In genomic region chr7:45814841-45815240, GRCm38 (mm10) we compare ENCODE assay signal across 7 mouse cellular contexts. TPM values are rescaled to one million over a fixed set of nuclear protein-coding genes. Genes with fewer than 3 reads are reported as not detected.
DNase-seq lines count a peak whose midpoint lies in the region; ATAC-seq and TF ChIP-seq lines count a peak whose summit lies in the region.

No protein-coding gene starts in this region.

- H3K36me3 ChIP-seq in kidney, postnatal 0 days (ENCODE audit: insufficient read depth, low read length), result peaks cover 25% of the 10 kb centered on the region
- H3K36me3 ChIP-seq in embryonic facial prominence, embryonic 14.5 days (ENCODE audit: control insufficient read depth, insufficient read depth, low read length), result peaks cover 30% of the 10 kb centered on the region
- H3K36me3 ChIP-seq in hindbrain, postnatal 0 days (ENCODE audit: insufficient read depth, low read length), result peaks cover 27% of the 10 kb centered on the region
- peaks cover 28% of the 10 kb centered on the region for H3K36me3 ChIP-seq in midbrain, postnatal 0 days (ENCODE audit: insufficient read depth, low read length)

- 0 out of 2 replicates have a peak overlapping the region, but pooled peaks have one; percentile 13 for H3K4me3 ChIP-seq in kidney, postnatal 0 days (replicated peaks; ENCODE audit: low read depth, low read length)
- H3K4me3 ChIP-seq in embryonic facial prominence, embryonic 14.5 days (ENCODE audit: low read depth, low read length), result peak overlapping the region; percentile 33
- H3K4me3 ChIP-seq in hindbrain, postnatal 0 days (ENCODE audit: low read length), result peak overlapping the region; percentile 72
- peak overlapping the region; percentile 31 for H3K4me3 ChIP-seq in midbrain, postnatal 0 days (ENCODE audit: low read depth, low read length)

- 1% methylated on average over 5 of the region's 5 CpGs for WGBS in kidney, postnatal 0 days
- WGBS in embryonic facial prominence, embryonic 14.5 days, result 4% methylated on average over 5 of the region's 5 CpGs
- 2% methylated on average over 5 of the region's 5 CpGs for WGBS in hindbrain, postnatal 0 days
- 2% methylated on average over 5 of the region's 5 CpGs for WGBS in midbrain, postnatal 0 days

- no peak for DNase-seq in kidney, postnatal 0 days (ENCODE audit: low spot score)
- DNase-seq in kidney, postnatal 4 days, result no peak
- no peak for DNase-seq in embryonic facial prominence, embryonic 14.5 days (ENCODE audit: low spot score)
- no peak for DNase-seq in hindbrain, postnatal 0 days (ENCODE audit: low spot score)
- DNase-seq in midbrain, postnatal 0 days (ENCODE audit: low spot score), result no peak
- no peak for DNase-seq in left cerebral cortex, adult 18-20 months (ENCODE audit: low spot score in 2 of 2)
- DNase-seq in B cell, adult 2 months, result no peak

- peak overlapping the region; percentile 52 for H3K4me2 ChIP-seq in kidney, postnatal 0 days (ENCODE audit: low read length)
- peak overlapping the region; percentile 70 for H3K4me2 ChIP-seq in embryonic facial prominence, embryonic 14.5 days (ENCODE audit: low read depth, low read length)
- peak overlapping the region; percentile 61 for H3K4me2 ChIP-seq in hindbrain, postnatal 0 days (ENCODE audit: low read depth, low read length)
- peak overlapping the region; percentile 50 for H3K4me2 ChIP-seq in midbrain, postnatal 0 days (ENCODE audit: low read depth, low read length, poor library complexity, severe bottlenecking)

- peaks cover 9% of the 10 kb centered on the region for H3K4me1 ChIP-seq in kidney, postnatal 0 days (replicated peaks; ENCODE audit: insufficient read depth, low read length)
- H3K4me1 ChIP-seq in embryonic facial prominence, embryonic 14.5 days (ENCODE audit: control insufficient read depth, insufficient read depth, low read length), result peaks cover 13% of the 10 kb centered on the region
- peaks cover 24% of the 10 kb centered on the region for H3K4me1 ChIP-seq in hindbrain, postnatal 0 days (ENCODE audit: insufficient read depth, low read length)
- peaks cover 13% of the 10 kb centered on the region for H3K4me1 ChIP-seq in midbrain, postnatal 0 days (ENCODE audit: insufficient read depth, low read length)

- ATAC-seq in kidney, postnatal 0 days (replicated peaks; ENCODE audit: low FRiP score, low read depth), result no peak
- ATAC-seq in embryonic facial prominence, embryonic 14.5 days (ENCODE audit: low read depth), result no peak
- no peak for ATAC-seq in hindbrain, postnatal 0 days
- no peak for ATAC-seq in midbrain, postnatal 0 days (ENCODE audit: low FRiP score)

- H3K9ac ChIP-seq in kidney, postnatal 0 days (ENCODE audit: low read depth, low read length), result no peak overlapping the region
- no peak overlapping the region for H3K9ac ChIP-seq in embryonic facial prominence, embryonic 14.5 days (ENCODE audit: low read depth, low read length)
- no peak overlapping the region; the same call in 1 of the 2 replicates for H3K9ac ChIP-seq in hindbrain, postnatal 0 days (replicated peaks; ENCODE audit: low read length)
- H3K9ac ChIP-seq in midbrain, postnatal 0 days (replicated peaks; ENCODE audit: low read length, poor library complexity, severe bottlenecking), result no peak overlapping the region

- no peak overlapping the region for H3K27ac ChIP-seq in kidney, postnatal 0 days
- H3K27ac ChIP-seq in embryonic facial prominence, embryonic 14.5 days (replicated peaks; ENCODE audit: low read depth, low read length), result peak overlapping the region; percentile 54; the same call in 1 of the 2 replicates
- peak overlapping the region; percentile 62 for H3K27ac ChIP-seq in hindbrain, postnatal 0 days
- H3K27ac ChIP-seq in midbrain, postnatal 0 days (ENCODE audit: low read depth, low read length), result peak overlapping the region; percentile 64

- no peaks in the 10 kb centered on the region for H3K27me3 ChIP-seq in kidney, postnatal 0 days (ENCODE audit: insufficient read depth, low read length)
- no peaks in the 10 kb centered on the region for H3K27me3 ChIP-seq in embryonic facial prominence, embryonic 14.5 days (replicated peaks; ENCODE audit: control insufficient read depth, insufficient read depth, low read length)
- H3K27me3 ChIP-seq in hindbrain, postnatal 0 days (ENCODE audit: insufficient read depth, low read length), result no peaks in the 10 kb centered on the region
- no peaks in the 10 kb centered on the region for H3K27me3 ChIP-seq in midbrain, postnatal 0 days (ENCODE audit: insufficient read depth, low read length)

- no peak for TF ChIP-seq CTCF in kidney, postnatal 0 days (IDR thresholded peaks at IDR 0.05; ENCODE audit: low read depth)
- no peak for TF ChIP-seq CTCF in hindbrain, postnatal 0 days (IDR thresholded peaks at IDR 0.05; ENCODE audit: low read depth)
- no peak for TF ChIP-seq CTCF in midbrain, postnatal 0 days (IDR thresholded peaks at IDR 0.05)

- H3K9me3 ChIP-seq in kidney, postnatal 0 days (replicated peaks; ENCODE audit: low read length), result no peaks in the 10 kb centered on the region
- H3K9me3 ChIP-seq in embryonic facial prominence, embryonic 14.5 days (ENCODE audit: control insufficient read depth, low read length), result no peaks in the 10 kb centered on the region
- H3K9me3 ChIP-seq in hindbrain, postnatal 0 days (ENCODE audit: low read length), result no peaks in the 10 kb centered on the region
- no peaks in the 10 kb centered on the region for H3K9me3 ChIP-seq in midbrain, postnatal 0 days (ENCODE audit: low read length)

RNA-seq across cellular contexts. Expression of gene Cyth2, which starts 0.5 kb away (rescaled TPM):
- polyA plus RNA-seq in kidney, postnatal 0 days (2015; fragmentation: Nextera tagmentation; extraction: Ambion mirVana), result 99.2 and 105 TPM in 2 replicates
- polyA plus RNA-seq in embryonic facial prominence, embryonic 14.5 days (2014; fragmentation: Nextera tagmentation; extraction: Ambion mirVana), result 96.4 and 106 TPM in 2 replicates
- total RNA-seq in hindbrain, postnatal 0 days (2014; rRNA removed), result 176 and 221 TPM in 2 replicates
- polyA plus RNA-seq in hindbrain, postnatal 0 days (2015; fragmentation: Nextera tagmentation; extraction: Ambion mirVana), result 209 and 216 TPM in 2 replicates
- total RNA-seq in midbrain, postnatal 0 days (2014; rRNA removed), result 210 and 223 TPM in 2 replicates
- polyA plus RNA-seq in midbrain, postnatal 0 days (2015; fragmentation: Nextera tagmentation; extraction: Ambion mirVana), result 219 and 236 TPM in 2 replicates
- 100 to 1,000 TPM; 191 to 210 TPM for total RNA-seq in left cerebral cortex, adult 18-20 months (2021)

RNA-seq across cellular contexts. Expression of gene Kcnj14, which starts 9.7 kb away (rescaled TPM):
- polyA plus RNA-seq in kidney, postnatal 0 days (2015; fragmentation: Nextera tagmentation; extraction: Ambion mirVana), result 0.80 and 1.3 TPM in 2 replicates
- 1.4 and 2.2 TPM in 2 replicates for polyA plus RNA-seq in embryonic facial prominence, embryonic 14.5 days (2014; fragmentation: Nextera tagmentation; extraction: Ambion mirVana)
- total RNA-seq in hindbrain, postnatal 0 days (2014; rRNA removed), result 0.97 and 1.4 TPM in 2 replicates
- polyA plus RNA-seq in hindbrain, postnatal 0 days (2015; fragmentation: Nextera tagmentation; extraction: Ambion mirVana), result 0.89 and 1.2 TPM in 2 replicates
- 0.71 and 2.1 TPM in 2 replicates for total RNA-seq in midbrain, postnatal 0 days (2014; rRNA removed)
- 1.5 TPM in 2 replicates for polyA plus RNA-seq in midbrain, postnatal 0 days (2015; fragmentation: Nextera tagmentation; extraction: Ambion mirVana)
- total RNA-seq in left cerebral cortex, adult 18-20 months (2021), result 1 to 10 TPM; 2.2 to 2.6 TPM

RNA-seq across cellular contexts. Expression of gene Grwd1, which starts 15.9 kb away (rescaled TPM):
- 50.6 and 53.5 TPM in 2 replicates for polyA plus RNA-seq in kidney, postnatal 0 days (2015; fragmentation: Nextera tagmentation; extraction: Ambion mirVana)
- polyA plus RNA-seq in embryonic facial prominence, embryonic 14.5 days (2014; fragmentation: Nextera tagmentation; extraction: Ambion mirVana), result 53.9 and 60.5 TPM in 2 replicates
- total RNA-seq in hindbrain, postnatal 0 days (2014; rRNA removed), result 29.1 and 34.6 TPM in 2 replicates
- polyA plus RNA-seq in hindbrain, postnatal 0 days (2015; fragmentation: Nextera tagmentation; extraction: Ambion mirVana), result 44.6 and 48.6 TPM in 2 replicates
- total RNA-seq in midbrain, postnatal 0 days (2014; rRNA removed), result 31.3 and 34.2 TPM in 2 replicates
- 48.7 and 52.9 TPM in 2 replicates for polyA plus RNA-seq in midbrain, postnatal 0 days (2015; fragmentation: Nextera tagmentation; extraction: Ambion mirVana)
- total RNA-seq in left cerebral cortex, adult 18-20 months (2021), result 10 to 100 TPM; 20.1 to 23.2 TPM

RNA-seq across cellular contexts. Expression of gene Sult2b1, which starts 30.4 kb away (rescaled TPM):
- polyA plus RNA-seq in kidney, postnatal 0 days (2015; fragmentation: Nextera tagmentation; extraction: Ambion mirVana), result 3.7 and 3.9 TPM in 2 replicates
- polyA plus RNA-seq in embryonic facial prominence, embryonic 14.5 days (2014; fragmentation: Nextera tagmentation; extraction: Ambion mirVana), result 14.2 and 16.3 TPM in 2 replicates
- 4.7 and 12.1 TPM in 2 replicates for total RNA-seq in hindbrain, postnatal 0 days (2014; rRNA removed)
- polyA plus RNA-seq in hindbrain, postnatal 0 days (2015; fragmentation: Nextera tagmentation; extraction: Ambion mirVana), result 5.7 and 7.4 TPM in 2 replicates
- total RNA-seq in midbrain, postnatal 0 days (2014; rRNA removed), result 5.0 and 5.1 TPM in 2 replicates
- 5.6 and 6.1 TPM in 2 replicates for polyA plus RNA-seq in midbrain, postnatal 0 days (2015; fragmentation: Nextera tagmentation; extraction: Ambion mirVana)
- total RNA-seq in left cerebral cortex, adult 18-20 months (2021), result 10 to 100 TPM; 11.3 to 13.7 TPM

RNA-seq across cellular contexts. Expression of gene Lmtk3, which starts 31.3 kb away (rescaled TPM):
- 0.59 and 0.91 TPM in 2 replicates for polyA plus RNA-seq in kidney, postnatal 0 days (2015; fragmentation: Nextera tagmentation; extraction: Ambion mirVana)
- polyA plus RNA-seq in embryonic facial prominence, embryonic 14.5 days (2014; fragmentation: Nextera tagmentation; extraction: Ambion mirVana), result 0.67 and 1.5 TPM in 2 replicates
- 125 and 133 TPM in 2 replicates for total RNA-seq in hindbrain, postnatal 0 days (2014; rRNA removed)
- polyA plus RNA-seq in hindbrain, postnatal 0 days (2015; fragmentation: Nextera tagmentation; extraction: Ambion mirVana), result 13.6 and 13.9 TPM in 2 replicates
- 170 and 172 TPM in 2 replicates for total RNA-seq in midbrain, postnatal 0 days (2014; rRNA removed)
- 13.7 and 19.1 TPM in 2 replicates for polyA plus RNA-seq in midbrain, postnatal 0 days (2015; fragmentation: Nextera tagmentation; extraction: Ambion mirVana)
- total RNA-seq in left cerebral cortex, adult 18-20 months (2021), result 100 to 1,000 TPM; 229 to 237 TPM

Comparison
In these comparisons a context has a peak if more than half of its experiments do, and no peak if none do; other contexts are left out.
1. H3K4me3 ChIP-seq: peak in every context shown above with its lines; median percentile 72 in hindbrain, postnatal 0 days; 33 in embryonic facial prominence, embryonic 14.5 days; 31 in midbrain, postnatal 0 days; 13 in kidney, postnatal 0 days.